Mouse (Mus musculus) embryonic fibroblast, embryonic 13.5 days (primary cell): Measurements from ENCODE around the gene Dpm3. TPM values are rescaled to one million over a fixed set of nuclear protein-coding genes. Genes with fewer than 3 reads are reported as not detected.
"Not testable (repeated sequence)": the region's sequence is repeated elsewhere in the genome, so short reads cannot be mapped to it uniquely, and the experiment has no call there.

Source experiments
- H3K27ac ChIP-seq: 2 replicates; pipeline ENCODE4 v1.5.1; 2012; ENCODE audit warnings: low read length, control low read depth, inconsistent platforms; ENCODE audit not compliant: insufficient read depth
- H3K4me1 ChIP-seq: 2 replicates; pipeline ENCODE4 v1.6.1; 2011; ENCODE audit warnings: low read length; ENCODE audit not compliant: control insufficient read depth, insufficient read depth
- H3K4me3 ChIP-seq: 2 replicates; pipeline ENCODE4 v1.5.1; 2011; ENCODE audit warnings: mild to moderate bottlenecking, control low read depth, low read length; ENCODE audit not compliant: insufficient read depth
- CTCF ChIP-seq: IDR thresholded peaks from 2 replicates; pipeline ENCODE4 v1.5.1; 2011; ENCODE audit warnings: mild to moderate bottlenecking, control low read depth, low read length, moderate library complexity, borderline replicate concordance; ENCODE audit not compliant: insufficient read depth
- POLR2A ChIP-seq: IDR thresholded peaks from 2 replicates; pipeline ENCODE4 v1.6.1; 2011; ENCODE audit warnings: low read depth, mild to moderate bottlenecking, control low read depth, low read length, moderate library complexity
- polyA plus RNA-seq: library from polyadenylated mRNA; stranded (reverse); fragments of >200 nt; gene quantifications from 2 replicates; pipeline ENCODE4 v1.2.4, GENCODE M21; 2011; ENCODE audit warnings: low read depth; ENCODE audit not compliant: missing spikeins, insufficient read length

Gene Dpm3
- polyA plus RNA-seq = 47.2 and 51.3 TPM in 2 replicates

DNA sequence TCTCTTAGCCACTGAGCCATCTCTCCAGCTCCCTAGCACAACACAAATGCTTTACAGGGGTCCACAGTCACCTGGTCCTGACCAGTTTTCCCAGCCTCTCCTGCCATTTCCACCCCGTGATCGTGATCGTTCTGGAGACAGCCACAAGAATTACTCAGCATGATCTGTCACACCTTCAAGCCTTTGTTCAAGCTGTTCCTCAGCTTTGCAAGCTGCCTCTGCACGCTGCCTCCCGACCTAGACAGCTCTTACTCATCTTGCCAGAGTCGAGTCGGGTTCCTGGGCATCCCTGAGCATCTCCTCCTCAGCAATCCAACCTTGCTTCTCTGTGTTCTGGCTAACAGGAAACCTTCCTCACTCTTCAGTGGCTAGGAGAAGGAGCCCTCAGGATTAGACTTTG, at the start of gene Dpm3:
Gene Dpm3 (plus strand): TSS at position 283 of the 400 bp plus-strand sequence.
- Histone ChIP-seq H3K4me3 (no peak within 1 kb of the TSS), H3K27ac (no peak within 1 kb of the TSS), H3K4me1 (no peaks in the 10 kb centered on the region)
- TF ChIP-seq CTCF = no peak
- no peak for TF ChIP-seq POLR2A

DNA sequence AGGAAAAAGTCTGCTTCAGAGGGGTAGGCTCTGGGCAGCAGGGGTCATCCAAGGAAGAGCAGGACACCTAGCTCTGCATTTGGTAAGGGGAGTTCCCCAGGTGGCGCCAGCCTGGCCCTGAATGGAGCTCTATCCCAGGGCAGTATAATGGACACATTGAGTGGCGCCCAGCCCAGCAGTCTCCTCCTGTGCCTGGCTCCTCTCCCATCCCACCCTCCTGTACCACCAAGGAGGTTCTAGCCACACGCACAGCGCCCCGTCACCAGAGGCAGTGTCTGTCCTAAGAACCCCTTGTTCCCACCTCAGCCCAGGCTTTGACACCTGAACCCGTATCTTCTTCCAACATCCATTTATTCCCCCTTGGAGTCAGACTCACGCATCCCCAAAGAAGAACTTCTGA, 49.4 kb upstream of the Dpm3 start:
- no peak overlapping the region for H3K4me3 ChIP-seq
- TF ChIP-seq CTCF (no peak), POLR2A (no peak)
- H3K27ac ChIP-seq = no peak overlapping the region
- peaks cover 5% of the 10 kb centered on the region; the same call in 1 of the 2 replicates for H3K4me1 ChIP-seq

DNA sequence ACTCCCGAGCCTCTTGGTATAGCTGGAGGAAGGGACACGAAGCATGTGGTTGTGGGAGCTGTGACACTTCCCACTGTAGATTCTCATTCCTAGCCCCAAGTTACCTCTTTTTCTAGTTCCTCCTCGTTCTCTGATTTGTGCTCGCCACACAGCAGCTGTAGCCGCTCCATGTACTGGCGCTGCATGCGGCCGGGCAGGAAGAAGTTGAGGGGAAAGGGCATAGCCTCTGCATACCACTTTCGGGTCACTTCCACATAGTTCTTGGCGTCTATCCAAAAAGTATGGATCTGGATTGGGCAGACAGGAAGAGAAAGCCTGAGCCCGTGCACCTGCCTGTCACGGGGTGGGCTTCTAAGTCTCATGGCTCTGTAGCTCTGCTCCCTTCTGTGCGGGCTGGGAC, 49.0 kb upstream of the Dpm3 start:
- Histone ChIP-seq H3K27ac (no peak overlapping the region), H3K4me3 (no peak overlapping the region), H3K4me1 (peaks cover 5% of the 10 kb centered on the region; the same call in 1 of the 2 replicates)
- TF ChIP-seq CTCF = no peak
- no peak for TF ChIP-seq POLR2A

DNA sequence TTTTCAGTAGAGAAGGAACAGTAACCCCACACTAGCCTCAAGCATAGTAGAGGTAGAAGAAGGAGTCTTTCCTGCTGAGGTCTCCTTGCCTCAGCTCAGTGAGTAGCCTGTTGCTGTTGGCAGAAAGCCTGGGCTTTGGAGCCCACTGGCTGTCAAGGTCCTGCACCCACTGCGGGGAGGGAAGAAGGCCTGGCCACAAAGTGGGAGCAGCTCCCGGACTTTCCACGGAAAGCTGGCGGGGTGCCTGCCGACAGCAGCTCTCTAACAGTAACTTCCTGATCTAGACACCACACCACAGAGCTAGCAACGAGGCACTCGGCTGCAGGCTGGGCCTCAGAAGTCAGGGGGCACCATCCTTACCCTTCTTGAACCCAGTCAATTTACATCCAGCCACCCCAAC, 48.4 kb upstream of the Dpm3 start:
- 0 out of 2 replicates have a peak, but pooled peaks have one; percentile 4 for TF ChIP-seq POLR2A
- no peak for TF ChIP-seq CTCF
- peaks cover 5% of the 10 kb centered on the region; the same call in 1 of the 2 replicates for H3K4me1 ChIP-seq
- no peak overlapping the region for H3K27ac ChIP-seq

DNA sequence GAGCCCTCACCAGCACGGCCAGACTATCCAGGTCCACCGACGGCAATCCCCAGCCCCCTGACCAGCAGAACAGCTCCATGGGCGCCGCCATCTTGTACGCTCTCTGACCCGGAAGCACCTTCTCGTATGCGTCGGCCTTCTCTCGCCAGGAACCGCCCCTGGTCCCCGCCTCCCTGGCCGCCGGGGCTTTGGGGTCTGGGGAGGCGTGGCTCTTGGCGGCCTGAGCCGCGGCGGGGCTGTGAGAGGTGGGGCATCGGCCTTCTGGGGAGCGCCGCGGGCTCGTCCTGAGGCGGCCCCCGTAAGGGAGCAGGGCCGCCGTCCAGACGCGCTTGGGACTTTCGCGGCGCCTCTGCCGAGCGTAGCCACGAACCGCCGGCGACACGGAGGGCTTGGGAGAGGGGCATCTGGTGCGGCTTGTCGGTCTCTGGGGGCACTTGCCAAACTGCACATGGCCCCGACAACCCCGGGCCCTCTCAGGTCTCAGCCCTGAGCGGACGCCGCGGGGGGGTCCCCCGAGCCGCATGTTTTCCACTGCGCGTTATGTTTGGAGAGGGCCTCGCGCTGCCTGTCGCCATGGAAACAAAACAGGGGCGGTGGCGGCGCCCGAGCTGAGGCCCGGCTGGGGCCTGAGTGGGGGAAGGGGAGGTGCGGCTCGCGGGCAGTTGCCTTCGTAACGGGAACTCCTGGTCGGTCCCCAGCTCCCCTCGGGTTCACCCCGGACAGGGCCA, 45.2 kb upstream of the Dpm3 start:
- TF ChIP-seq POLR2A (peak; percentile 63), CTCF (no peak)
- Histone ChIP-seq H3K27ac (peak overlapping the region; percentile 97), H3K4me1 (peaks cover 5% of the 10 kb centered on the region; the same call in 1 of the 2 replicates), H3K4me3 (peak overlapping the region; percentile 96)

More for the DNA sequence above, 48.4 kb upstream of the Dpm3 start:
- H3K4me3 ChIP-seq = no peak overlapping the region

DNA sequence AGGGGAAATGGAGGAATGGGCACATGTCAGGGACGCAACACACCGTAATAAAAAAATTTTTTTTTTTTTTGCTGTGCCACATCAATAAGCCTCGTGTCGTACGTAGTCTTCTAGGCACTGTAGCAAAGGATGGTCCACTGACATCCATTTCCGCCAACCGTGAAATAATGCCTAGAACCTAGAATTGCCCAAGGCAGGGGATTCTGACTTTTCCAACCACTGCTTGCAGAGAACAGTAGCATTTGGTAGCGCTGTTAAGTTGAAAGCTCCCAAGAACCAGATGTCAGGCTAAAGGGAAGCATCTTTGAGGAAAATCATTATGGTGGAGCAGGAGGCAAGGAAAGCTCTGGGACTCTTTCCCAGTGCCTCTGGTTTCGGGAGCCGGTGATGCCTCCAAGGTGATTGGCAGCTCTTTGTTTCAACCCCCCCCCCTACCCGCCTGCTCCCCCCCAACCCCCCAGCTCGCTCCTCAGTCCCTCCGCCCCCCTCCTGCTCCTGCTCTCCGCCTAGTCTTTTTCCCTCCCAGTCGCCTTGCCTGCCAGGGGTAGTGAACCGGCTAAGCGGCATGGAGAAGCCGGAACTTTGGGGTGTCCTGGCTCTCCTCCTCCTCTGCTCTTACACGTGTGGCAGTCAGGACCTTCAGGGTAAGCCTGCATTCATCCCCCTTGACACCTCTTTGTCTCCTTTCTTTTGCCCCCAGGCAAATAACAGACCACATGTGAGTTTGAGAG, 44.3 kb upstream of the Dpm3 start, which contains the start of gene Thbs3:
Gene Thbs3 (plus strand): TSS at position 500 of the 731 bp plus-strand sequence.
- H3K4me1 ChIP-seq = peaks cover 5% of the 10 kb centered on the region; the same call in 1 of the 2 replicates
- peak within 1 kb of the TSS; percentile 96 for H3K4me3 ChIP-seq
- TF ChIP-seq POLR2A (peak; percentile 64; the same call in 1 of the 2 replicates), CTCF (no peak)
- H3K27ac ChIP-seq = peak within 1 kb of the TSS; percentile 97

DNA sequence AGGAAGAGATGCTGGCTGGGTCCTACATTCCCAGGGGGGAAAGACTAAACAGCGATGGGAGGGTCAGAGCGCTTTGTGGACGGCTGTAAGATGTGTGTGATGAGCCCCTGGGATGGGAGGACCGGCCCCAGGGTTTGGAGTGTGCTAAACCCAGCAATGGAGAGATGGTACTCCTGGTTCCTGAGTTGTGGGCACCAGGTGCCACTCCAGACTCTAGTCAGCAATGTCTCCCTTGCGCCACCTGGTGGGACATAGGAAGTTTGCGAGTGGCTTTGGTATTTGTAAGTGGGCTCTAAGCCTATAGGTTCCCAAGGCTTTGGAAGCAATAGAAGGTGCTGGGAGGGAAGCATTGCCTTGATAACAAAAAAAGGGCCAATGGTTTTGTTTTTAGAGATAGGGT, 43.3 kb upstream of the Dpm3 start:
- Histone ChIP-seq H3K4me3 (peak overlapping the region; percentile 45), H3K4me1 (peaks cover 5% of the 10 kb centered on the region; the same call in 1 of the 2 replicates), H3K27ac (no peak overlapping the region)
- peak; percentile 81; the same call in 1 of the 2 replicates for TF ChIP-seq CTCF
- no peak for TF ChIP-seq POLR2A

DNA sequence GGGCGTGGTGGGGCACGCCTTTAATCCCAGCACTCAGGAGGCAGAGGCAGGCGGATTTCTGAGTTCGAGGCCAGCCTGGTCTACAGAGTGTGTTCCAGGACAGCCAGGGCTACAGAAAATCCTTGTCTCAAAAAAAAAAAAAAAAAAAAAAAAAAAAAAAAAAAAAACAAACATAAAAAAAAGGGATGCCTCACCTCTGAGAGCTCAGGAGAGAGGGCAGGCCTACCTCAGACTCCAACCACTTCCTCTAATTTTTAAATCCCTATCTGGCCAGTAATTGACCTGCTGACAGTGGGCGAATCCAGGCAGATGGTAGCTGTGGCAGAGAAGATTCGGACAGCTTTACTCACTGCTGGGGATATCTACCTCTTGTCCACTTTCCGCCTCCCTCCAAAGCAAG, 42.8 kb upstream of the Dpm3 start:
- H3K4me3 ChIP-seq, H3K4me1 ChIP-seq, H3K27ac ChIP-seq: not testable (repeated sequence)

DNA sequence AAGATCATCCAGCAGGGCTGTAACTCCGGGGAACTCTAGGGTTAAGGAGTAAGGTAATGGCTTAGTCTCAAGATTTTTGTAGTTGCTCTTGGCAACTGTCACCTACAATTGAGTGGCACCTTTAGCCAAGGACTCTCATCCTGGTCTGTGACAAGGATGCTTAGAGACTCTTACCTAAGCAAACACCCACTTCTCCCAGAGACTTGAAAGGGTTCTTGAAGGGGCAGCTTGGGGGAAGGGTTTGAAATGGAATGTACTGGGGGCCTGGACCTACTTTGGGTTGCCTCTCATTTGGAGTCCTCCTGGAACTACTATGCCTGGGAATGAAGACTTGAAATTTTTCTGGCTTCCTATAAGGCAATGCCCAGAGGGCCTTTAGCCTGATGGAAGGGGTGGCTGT, 40.9 kb upstream of the Dpm3 start:
- no peaks in the 10 kb centered on the region for H3K4me1 ChIP-seq
- H3K27ac ChIP-seq = no peak overlapping the region
- H3K4me3 ChIP-seq = no peak overlapping the region
- TF ChIP-seq CTCF (no peak), POLR2A (no peak)

DNA sequence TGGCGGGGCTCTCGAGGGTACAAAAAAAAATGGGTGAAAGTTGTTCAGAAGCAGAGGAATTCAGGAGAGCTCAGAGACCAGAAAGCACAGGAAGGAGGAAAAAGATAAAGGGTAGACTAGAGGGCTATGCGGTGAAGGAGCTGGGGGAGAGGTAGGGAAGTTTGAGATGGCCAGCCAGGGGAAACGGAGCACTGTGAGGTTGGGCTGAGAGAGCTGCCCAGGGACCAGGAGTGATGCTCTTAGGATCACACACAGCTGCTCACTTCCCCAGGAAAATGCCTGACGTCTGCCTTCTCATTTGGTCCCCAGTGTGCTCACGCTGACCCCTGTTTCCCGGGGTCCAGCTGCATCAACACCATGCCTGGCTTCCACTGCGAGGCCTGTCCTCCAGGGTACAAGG, 39.6 kb upstream of the Dpm3 start:
- no peaks in the 10 kb centered on the region for H3K4me1 ChIP-seq
- H3K27ac ChIP-seq = no peak overlapping the region
- TF ChIP-seq CTCF = no peak
- no peak for TF ChIP-seq POLR2A
- no peak overlapping the region for H3K4me3 ChIP-seq
